Mouse (Mus musculus) brain, adult 2 months (tissue): Measurements from ENCODE around the gene Utp20.
"Not testable (repeated sequence)": the region's sequence is repeated elsewhere in the genome, so short reads cannot be mapped to it uniquely, and the experiment has no call there.

ENCODE experiments used
- DNase-seq: peaks from one replicate; pipeline ENCODE4 v3.0.0; 2011; ENCODE audit warnings: low read depth, low spot score

Utp20 gene

DNA sequence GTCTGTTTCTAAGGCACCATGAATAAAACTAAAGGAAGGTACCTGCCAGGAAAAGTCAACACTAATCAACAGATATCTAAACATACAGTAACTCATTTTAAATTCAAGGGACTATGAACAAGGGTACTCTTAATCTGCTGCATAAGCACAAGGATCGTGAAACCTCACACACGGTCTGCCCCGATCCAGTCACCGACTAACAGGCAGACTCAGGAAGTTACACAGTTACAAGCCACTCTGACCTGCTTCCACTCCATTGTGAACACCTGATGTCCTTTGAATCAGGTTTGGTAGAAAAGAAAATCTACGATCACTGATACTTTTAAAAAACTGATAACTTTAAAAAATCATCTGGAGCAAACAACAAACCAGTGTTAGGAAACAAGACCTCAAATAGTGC is 42.7 kb downstream of the Utp20 start:
- no peak for DNase-seq

DNA sequence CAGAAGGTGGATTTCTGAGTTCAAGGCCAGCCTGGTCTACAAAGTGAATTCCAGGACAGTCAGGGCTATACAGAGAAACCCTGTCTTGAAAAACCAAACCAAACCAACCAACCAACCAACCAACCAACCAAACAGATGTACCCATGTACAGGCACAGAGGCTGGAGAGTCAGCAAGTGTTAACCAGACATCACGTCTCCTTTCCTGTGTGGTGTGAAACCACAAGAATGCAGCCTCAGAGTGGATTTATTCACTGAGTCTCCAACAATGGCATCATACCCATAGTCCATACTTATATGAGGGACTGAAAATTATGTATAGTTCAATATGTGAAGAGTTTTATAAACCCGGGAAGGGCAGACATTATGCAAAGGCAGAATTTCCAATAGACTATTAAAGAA is 43.5 kb downstream of the Utp20 start:
- DNase-seq, result not testable (repeated sequence)

DNA sequence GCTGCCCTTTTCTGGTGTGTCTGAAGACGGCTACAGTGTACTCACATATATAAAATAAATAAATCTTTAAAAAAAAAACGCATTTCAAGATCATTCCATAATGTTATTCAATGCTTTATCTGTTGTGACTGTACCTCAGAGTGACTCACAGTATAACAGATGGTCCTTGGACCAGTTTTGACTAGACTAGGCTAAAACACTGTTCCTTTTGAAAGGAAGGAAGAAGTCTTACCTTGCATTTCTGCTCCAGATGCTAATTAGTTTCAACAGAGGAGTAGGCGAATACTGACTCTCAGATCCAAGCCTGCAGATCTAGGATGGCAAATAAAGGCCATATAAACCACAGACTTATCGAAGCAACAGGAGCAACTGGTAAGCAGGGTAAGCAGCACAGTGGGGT is 45.9 kb downstream of the Utp20 start:
- peak; percentile 61 for DNase-seq

DNA sequence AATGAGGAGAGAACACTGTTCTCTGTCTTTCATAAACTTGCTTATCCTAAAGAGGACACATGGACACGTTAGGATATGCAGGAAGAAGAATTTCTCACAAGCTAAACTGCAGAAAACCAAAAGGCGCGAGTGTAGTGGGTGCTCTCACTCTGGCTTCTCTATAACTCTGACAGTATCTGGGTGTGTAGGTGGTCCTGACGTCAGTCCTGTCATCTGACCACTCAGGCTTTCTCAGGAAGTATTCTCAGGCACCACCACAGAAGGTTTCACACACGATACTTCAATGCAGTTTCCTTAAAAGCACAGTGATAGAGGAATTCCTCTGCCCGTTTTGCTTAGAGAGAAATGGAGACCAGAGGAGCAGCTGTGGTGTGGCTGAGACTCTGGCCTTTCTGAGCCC is 50.4 kb downstream of the Utp20 start:
- DNase-seq, result peak; percentile 71

DNA sequence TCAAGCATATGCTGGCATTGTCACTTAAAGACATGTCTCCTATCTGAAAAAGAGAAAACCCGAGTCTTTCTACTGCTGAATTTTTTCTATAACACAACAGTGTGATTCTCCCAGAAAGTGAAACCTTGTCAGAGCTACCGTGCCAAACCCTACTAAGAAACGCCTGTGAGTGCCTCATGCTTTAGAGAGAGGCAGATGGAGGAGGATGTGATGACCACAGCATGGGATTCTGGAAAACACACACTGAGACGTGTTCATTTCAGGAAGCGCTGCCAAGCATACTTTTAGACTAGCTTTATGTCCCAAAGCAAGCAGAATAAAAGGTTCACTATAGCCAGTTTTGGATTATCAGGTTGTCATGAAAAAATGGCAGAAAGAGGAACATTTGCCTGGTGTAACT is 53.6 kb downstream of the Utp20 start:
- peak; percentile 39 for DNase-seq

DNA sequence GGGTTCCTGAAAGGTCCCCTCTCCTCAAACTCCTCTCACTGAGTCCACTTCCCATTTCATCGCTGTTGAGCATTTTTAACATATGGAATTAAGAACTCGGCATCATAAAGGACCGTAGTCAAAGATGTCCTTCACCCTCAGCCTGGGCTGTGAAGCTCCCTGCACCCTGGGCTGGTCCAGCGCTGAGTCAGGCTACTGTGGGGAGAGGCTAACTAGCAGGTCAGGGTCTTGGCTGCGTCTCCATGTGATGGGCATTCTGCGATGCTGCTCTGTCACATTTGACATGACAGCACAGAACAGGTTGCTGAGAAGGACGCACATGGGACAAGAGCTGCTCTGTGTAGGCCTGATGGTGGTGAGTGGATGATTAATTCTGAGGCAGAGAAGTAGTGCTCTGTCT is 56.9 kb downstream of the Utp20 start:
- no peak for DNase-seq

DNA sequence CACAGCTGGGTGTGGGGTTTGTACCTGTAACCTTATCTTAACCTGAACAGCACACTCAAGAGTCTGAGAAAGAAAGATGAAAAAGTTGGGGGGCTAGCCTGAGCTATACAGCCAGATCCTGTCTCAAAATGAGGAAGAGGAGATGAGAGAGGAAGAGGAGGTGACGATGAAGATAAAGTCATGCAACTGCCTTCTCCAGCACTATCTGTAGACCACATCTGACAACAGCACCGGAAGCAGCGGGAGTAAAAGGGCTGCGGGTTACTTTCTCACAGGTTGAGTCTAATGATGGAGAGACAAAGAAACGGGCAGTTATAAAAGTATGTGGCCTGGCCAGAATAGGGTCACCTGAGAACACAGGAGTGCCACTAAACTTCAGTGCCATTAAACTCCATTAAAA is 57.6 kb downstream of the Utp20 start:
- DNase-seq, result no peak

DNA sequence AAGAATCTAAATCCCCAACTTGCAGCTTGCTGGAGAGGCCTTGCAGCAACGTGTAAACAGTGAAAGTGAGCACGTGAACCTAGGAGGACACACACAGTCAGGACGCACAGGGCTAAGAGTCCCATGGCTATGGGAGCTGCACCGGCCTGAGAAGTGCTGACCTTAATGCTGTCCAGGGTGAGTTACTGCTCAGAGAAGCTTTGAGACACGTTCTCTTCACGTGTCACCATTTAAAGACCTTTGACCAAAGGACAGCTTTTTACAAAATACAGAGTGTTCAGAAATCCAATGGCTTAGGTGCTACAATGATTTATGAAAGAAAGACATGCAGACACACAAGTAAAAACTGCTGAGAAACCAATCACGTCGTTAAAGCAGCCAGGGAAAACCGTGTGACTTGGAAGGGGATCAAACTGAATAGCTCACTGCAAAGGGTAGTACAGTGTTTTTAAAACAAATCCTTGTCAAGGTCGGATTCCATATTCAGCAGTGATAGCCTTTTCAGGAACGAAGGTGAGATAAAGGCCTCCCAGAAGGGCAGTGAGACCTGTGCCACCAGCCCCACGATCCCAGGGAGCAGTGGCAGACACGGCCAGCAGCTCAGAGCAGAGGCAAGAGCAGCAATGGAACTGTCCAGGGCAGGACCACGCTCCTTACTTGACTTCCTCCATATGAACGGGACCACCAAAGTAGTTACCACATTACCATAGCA is 61.0 kb downstream of the Utp20 start:
- no peak for DNase-seq

DNA sequence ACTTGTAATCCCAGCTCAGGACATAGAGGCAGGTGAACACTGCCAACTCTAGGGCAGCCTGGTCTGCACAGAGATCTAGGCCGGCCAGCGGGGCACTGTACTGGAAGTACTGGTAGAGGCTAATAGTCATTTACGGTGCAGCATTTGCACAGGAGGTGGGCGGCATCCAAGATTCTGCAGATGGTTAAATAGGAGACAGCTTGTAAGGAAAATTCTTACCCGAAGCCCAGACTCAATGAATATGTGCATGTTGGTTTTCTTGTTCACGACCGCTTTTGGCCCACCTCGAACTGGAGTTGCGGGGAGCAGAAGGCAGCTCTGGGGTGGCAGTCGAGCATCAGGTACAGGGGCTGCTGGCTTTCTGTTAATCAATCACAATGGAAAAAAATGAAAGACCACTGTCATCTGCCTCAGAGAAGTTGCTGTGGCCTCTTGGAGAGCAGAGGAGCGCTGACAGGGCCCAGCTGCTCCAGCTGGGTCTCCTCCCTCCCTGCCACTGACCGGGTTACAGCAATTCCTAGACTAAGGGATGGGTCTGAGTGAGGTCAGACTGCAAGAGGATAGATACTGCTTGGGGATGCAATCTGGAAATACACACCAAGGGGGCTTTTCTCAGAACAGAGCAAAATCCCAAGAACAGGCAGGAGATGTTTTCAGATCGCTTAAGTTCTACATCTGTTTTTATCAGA is 64.9 kb downstream of the Utp20 start:
- DNase-seq, result peak; percentile 39

DNA sequence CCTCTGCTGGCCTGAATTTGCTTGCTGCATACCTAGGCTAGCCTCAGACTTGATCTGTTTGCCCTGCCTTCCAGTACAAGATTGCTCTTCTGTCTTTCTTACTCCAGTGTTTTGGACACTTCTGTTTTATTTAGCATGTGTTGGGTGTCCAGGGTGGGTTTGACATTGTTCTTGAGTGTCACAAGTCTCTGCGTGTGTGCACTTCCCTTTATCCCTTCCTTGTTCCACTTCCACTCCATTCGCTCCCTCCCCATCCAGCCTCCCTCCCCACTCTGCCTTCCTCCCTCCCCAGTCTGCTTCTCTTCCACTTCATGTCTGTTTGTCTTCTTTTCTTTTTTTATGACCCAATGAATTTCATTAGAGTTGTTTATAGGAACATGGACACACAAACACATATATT is 85.2 kb downstream of the Utp20 start:
- no peak for DNase-seq

DNA sequence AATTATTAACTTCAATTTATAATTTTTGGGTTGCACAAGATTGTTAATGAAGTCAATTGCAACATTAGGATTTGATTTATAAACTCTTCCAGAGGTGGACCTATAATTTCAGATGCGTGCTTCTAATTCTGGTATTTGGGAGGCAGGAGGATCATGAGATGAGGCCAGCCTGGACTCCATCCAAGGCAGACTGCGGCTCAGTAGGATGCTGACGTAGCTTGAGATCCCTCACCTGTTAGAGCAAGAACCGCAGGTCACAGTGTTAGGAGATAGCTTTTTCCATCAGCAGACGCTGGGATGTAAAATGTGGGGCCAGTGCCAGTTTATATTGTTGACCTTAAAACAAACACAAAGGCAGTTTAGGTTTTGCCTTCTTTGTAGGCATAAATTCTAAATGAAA is 85.8 kb downstream of the Utp20 start:
- DNase-seq, result peak; percentile 20

DNA sequence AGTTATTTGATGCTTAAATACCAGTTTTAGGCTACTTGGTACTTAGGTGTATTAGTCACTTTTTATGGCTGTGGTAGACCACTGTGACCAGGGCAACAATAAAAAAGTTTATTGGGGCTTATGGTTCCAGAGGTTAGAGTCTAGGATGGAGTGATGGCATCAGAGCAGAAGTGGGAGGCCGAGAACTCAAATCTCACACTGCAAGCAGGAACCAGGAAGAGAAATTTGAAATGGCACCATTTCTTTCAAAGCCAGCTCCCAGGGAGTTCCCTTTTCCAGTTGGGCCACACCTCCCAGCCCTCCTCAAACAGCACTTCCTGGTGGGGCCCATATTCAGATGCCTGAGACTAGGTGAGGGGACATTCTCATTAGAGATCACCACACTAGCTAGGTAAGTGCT is 86.8 kb downstream of the Utp20 start:
- no peak for DNase-seq

DNA sequence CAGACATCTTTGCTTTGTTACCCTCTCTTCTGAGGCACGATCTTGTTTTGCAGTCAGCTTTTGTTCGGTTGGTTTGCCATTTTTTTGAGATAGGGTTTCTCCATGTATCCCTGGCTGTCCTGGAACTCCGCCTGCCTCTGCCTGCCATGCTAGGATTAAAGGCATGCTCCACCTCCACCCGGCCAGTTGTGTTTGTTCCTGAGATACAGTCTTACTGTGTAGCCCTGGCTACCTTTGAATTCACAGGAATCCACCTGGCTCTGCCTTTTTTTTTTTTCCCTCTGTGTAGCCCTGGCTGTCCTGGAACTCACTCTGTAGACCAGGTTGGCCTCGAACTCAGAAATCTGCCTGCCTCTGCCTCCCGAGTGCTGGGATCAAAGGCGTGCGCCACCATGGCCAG is 87.5 kb downstream of the Utp20 start:
- DNase-seq, result not testable (repeated sequence)

DNA sequence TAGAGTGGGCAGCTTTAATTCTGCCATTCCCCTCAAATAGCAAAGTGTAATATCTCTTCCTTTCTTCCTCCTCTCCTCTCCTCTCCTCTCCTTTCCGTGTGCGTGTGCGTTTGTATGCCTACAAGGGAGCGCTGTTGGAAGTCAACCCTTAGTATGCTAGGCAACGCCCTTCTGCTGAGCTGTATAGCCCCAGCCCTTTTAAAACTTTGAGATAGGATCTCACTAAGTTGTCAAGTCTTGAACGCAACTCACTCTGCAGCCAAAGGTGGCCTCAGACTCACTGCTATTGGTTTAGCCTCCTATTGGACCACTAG is 94.3 kb downstream of the Utp20 start:
- DNase-seq, result no peak

DNA sequence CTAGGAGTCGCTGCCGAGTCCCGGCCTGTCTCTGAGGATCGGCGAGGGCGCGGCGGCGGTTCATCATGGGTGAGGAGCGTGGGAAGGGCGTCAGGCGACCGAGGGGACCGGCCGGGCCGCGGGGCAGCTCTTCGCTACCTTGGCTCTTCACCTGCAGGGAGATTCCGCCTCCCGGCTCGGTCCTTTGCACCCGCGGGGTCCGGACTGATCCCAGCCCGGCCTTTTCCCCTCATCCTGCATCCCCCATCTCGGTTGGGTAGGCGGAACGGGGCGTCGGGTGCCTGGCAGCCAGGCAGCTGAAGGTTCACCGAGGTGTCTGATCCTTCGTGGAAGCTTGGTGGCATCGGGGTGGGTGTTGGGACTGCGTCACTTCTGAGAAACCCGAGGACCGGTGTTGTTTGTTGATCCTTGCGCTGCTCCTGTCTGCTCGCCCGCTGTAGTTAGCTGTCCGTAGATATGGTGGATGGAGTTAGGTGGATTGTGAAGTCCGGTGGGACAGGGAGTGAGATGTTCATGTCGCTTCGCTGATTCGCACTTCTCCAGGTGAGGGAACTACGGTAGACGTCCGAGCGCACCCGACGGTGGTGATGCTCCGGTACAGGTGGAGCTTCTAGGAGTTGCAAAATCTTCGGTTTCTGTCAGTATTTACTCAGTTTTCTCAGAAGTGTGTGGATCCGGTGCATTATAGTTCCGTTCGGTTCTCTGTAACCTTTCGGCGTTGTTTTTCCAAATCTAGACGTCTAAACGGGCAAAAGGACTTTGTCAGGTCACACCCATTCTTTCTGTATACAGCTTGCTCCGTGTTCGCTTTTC is 94.9 kb downstream of the Utp20 start:
- DNase-seq, result peak; percentile 35

DNA sequence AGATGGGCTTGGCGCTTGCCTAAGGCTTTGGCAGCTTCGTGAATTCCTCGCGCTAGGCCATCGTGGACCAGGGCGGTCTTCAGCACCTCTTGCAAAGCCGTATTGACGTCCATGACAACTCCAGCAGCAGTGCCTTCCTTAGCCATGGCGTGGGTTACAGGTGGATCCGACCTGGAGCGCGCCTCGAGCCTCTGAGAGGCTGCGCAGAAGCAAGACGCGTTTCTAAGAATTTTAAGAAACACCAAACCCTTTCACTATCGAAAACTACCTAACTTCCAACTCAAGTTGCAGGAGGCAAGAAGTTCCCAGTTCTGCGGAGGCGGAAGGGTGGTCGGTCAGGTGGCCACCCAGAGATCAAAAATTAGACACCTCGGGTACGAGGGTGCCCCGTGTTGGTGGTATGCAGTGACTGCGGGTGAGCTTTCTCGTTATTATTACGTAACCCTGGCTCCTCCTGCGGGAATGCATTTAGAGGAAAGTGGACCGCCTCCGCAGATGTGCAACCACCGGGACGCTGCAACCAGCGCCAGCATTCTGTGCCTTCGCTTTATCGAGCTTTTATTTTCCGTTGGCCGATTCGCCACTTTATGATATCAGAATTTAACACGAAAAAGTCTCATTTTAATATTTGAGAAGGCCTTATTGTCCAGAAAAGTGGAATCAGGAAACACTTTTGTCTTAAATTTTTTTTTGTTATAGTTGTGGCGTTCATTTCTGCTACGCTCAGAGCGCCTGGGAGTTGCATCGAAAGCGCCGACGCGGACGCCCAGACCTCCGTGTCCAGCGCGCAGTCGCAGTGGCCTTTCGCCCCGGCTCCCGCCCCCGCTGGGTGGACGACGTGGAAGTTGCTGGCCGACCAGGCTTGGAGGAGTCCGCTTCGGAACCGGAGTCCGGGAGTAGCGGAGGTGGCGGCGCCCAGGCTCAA is 95.8 kb downstream of the Utp20 start, which contains the start of gene Arl1:
Gene Arl1 (plus strand): TSS at position 288 of the 925 bp plus-strand sequence.
- peak; percentile 98 for DNase-seq

DNA sequence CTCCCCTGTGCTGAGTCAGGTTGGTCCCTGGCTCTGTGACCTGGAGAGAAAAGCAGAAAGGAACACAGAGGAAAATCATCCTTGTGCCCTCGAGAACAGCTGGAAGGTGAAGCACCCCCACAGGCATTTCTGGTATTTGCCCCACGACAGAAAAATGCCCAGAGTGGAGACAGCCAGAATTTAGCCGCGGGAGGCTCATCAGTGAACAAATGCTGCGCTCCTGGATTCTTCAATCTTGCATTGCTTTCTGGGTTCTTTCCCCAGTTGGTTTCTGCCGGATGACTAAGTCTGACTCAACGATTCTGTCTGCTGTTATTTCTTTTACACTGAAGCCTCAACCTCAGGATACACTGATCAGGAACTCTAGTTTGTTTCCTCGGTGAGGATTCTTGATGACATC is 98.4 kb downstream of the Utp20 start:
- DNase-seq, result peak; percentile 53

DNA sequence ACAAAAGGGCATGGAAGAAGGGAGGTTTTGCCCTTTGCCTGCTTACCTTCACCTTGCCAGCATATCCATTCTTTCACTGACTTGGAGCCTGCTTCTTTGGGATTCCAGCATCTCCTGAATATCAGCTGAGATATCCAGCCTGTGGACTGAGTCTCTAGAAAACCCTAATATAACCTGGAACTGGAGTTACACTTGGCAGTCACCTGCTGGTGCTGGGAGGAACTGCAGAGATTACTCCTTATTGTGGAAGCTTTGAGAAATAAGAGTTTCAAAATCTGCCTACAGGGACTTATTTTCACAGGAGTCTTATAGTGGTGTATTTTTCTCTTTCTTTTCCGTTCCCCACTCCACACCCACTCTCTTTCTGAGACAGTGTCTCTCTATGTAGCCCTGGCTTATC is 99.5 kb downstream of the Utp20 start:
- DNase-seq, result peak; percentile 81

DNA sequence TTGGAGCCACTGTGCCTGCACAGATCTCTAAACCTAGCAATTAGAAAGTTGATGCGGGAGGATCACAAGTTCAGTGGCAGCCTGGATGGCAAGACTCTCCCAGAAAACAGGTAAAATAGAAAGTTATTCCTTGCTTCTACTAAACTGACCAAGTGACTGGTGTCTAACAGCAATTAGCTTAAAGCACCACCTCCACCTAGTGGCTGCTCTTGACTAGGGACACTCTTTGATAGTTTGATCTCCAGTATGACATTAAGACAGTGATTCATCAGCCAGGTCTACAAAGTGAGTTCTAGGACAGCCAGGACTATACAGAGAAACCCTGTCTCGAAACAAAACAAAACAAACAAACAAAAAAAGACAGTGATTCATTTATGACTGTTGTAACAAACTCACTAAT is 101.3 kb downstream of the Utp20 start:
- DNase-seq, result peak; percentile 37

DNA sequence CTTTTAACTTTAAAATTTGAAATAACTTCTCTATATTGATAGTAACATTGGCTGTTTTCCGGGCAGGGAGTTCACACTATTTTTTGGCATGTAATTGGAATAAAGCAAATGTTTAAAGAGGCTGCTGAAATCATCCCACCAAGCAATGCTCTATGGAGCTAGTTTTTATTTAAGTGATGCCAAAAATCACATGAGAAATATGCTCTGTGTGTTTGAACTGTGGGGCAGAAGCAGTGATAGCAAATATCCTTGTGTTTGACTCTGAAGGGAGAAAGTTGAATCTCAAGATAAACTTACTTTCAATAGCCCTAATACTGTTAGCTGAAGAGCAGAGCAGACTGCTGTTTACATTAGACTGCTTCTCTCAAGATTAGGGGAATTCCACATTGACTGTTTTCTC is 107.0 kb downstream of the Utp20 start:
- no peak for DNase-seq

DNA sequence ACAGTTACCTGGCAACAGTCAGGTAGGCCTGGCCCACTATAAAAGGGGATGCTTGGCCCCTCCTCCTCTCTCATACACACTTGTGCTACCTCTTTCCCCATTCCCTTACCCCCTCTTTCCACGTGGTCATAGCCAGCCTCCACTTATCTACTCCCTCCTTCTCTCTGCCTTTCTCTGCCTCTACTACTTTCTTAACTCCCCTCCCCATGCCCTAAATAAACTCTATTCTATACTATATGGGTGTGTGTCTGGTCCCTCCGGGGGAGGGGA is 108.9 kb downstream of the Utp20 start:
- DNase-seq, result no peak
